Mouse (Mus musculus) embryonic fibroblast, embryonic 13.5 days (primary cell): ENCODE data around the gene Plekha7.

Experiments
- CTCF ChIP-seq: IDR thresholded peaks from 2 replicates; pipeline ENCODE4 v1.5.1; 2011; ENCODE audit warnings: mild to moderate bottlenecking, control low read depth, low read length, moderate library complexity, borderline replicate concordance; ENCODE audit not compliant: insufficient read depth
- POLR2A ChIP-seq: IDR thresholded peaks from 2 replicates; pipeline ENCODE4 v1.6.1; 2011; ENCODE audit warnings: low read depth, mild to moderate bottlenecking, control low read depth, low read length, moderate library complexity

DNA sequence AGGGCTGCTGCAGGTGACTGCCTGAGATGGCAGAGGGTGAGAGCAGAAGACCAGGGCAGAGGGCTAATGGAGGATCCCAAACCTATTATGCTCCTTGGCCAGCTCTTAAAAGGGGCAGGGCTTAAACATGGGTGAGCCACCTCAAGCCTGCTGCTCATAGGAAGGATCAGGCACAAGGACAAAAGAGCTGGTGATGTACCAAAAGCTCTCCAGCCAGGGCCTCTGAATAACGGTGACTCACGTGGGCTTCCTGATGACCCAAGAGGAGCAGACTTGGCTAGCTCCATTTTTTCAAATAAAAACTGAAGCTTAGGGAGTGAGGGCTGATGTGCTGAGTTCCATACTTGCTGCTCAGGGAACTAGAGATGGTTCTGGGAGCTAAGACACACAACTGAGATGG lies 192.2 kb downstream of the Plekha7 start:
- TF ChIP-seq CTCF (no peak), POLR2A (no peak)
